Mouse (Mus musculus): ENCODE measurements at regions not wholly inside any gene's neighbourhood (a gene's known extent, or its start where the extent isn't known, plus 50 kb on each side); places are given as distances from the start of the nearest gene placed in this dataset.

- TF ChIP-seq CTCF (IDR thresholded peaks at IDR 0.05; ENCODE audit: insufficient read depth, low read length) (no peak), POLR2A (IDR thresholded peaks at IDR 0.05; ENCODE audit: borderline replicate concordance, extremely low read depth, low read depth, low read length) (no peak)
Observed at GRCm38 (mm10) chr9:27557886-27558285, 161.3 kb downstream of the Spata19 start.
